Mouse (Mus musculus) forebrain, embryonic 14.5 days (tissue): Measurements from ENCODE around the gene Nipsnap3a. TPM values are rescaled to one million over a fixed set of nuclear protein-coding genes. Genes with fewer than 3 reads are reported as not detected.
A peak's percentile ranks its signal among the peaks of the same experiment; 100 is the strongest.

Experiments used
- ATAC-seq: fragments of 200-750 bp; cut with Nextera tagmentation; 2 replicates; pipeline ENCODE4 v1.8.0; 2017; ENCODE audit warnings: mild to moderate bottlenecking, moderate library complexity
- DNase-seq: peaks from one replicate; pipeline ENCODE4 v3.0.0-alpha.2; 2015; ENCODE audit warnings: low spot score
- H3K27ac ChIP-seq: fragments of 300-500 bp; sonication (generic); 2 replicates; pipeline ENCODE4 v1.5.1; 2014; ENCODE audit warnings: low read depth, mild to moderate bottlenecking, control low read depth, low read length, moderate library complexity
- H3K27me3 ChIP-seq: fragments of 300-500 bp; sonication (generic); replicated peaks from 2 replicates; pipeline ENCODE4 v1.6.1; 2014; ENCODE audit warnings: low read length, control low read depth, mixed read lengths; ENCODE audit not compliant: control insufficient read depth, insufficient read depth
- H3K36me3 ChIP-seq: fragments of 300-500 bp; sonication (generic); 2 replicates; pipeline ENCODE4 v1.6.1; 2014; ENCODE audit warnings: low read length, control low read depth; ENCODE audit not compliant: control insufficient read depth, insufficient read depth
- H3K4me1 ChIP-seq: fragments of 300-500 bp; sonication (generic); 2 replicates; pipeline ENCODE4 v1.6.1; 2014; ENCODE audit warnings: antibody characterized with exemption, low read length, control low read depth; ENCODE audit not compliant: control insufficient read depth, insufficient read depth
- H3K4me2 ChIP-seq: fragments of 300-500 bp; sonication (generic); 2 replicates; pipeline ENCODE4 v1.6.1; 2014; ENCODE audit warnings: mild to moderate bottlenecking, control low read depth, low read length
- H3K4me3 ChIP-seq: fragments of 300-500 bp; sonication (generic); 2 replicates; pipeline ENCODE4 v1.5.1; 2014; ENCODE audit warnings: low read depth, low read length, control low read depth
- H3K9ac ChIP-seq: fragments of 300-500 bp; sonication (generic); 2 replicates; pipeline ENCODE4 v1.6.1; 2014; ENCODE audit warnings: mild to moderate bottlenecking, low read length, control low read depth, moderate library complexity
- H3K9me3 ChIP-seq: fragments of 300-500 bp; sonication (generic); replicated peaks from 2 replicates; pipeline ENCODE4 v1.6.1; 2016; ENCODE audit warnings: low read length, control low read depth, mixed read lengths; ENCODE audit not compliant: control insufficient read depth
- WGBS: fragments of 180-500 bp; shearing (Covaris S2); extraction: QIAGEN DNeasy Blood & Tissue Kit; methylation state at CpG from one replicate; pipeline ENCODE4 v1.1.7; 2014; 5-methylcytosine and 5-hydroxymethylcytosine counted together
- polyA plus RNA-seq: library from polyadenylated mRNA; unstranded; fragments of >200 nt; fragmentation: Nextera tagmentation; extraction: Ambion mirVana; gene quantifications from 2 replicates; pipeline ENCODE4 v1.2.1, GENCODE M21; 2014

Nipsnap3a gene
- not detected in 2 replicates for polyA plus RNA-seq

DNA sequence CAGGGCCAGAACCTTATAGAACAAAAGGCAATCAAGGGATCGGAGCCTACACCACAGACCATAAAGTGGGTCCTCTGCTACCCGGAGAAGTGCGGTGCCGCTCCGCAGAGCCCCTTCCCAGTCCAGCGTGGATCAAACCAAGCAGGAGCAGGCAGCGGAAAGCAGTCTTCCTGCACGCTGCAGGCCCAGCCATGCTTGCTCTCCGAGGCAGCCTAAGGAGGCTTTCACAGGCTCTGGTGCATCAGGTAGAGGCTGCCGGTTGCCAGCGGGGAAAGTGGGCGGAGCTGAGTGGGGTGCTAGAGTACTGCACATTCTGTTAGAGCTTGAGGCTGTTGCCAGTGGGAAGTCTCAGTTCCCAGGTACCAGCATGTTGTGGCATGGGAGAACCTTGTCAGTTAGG, at the start of gene Nipsnap3a:
Gene Nipsnap3a (plus strand): TSS at position 25 of the 400 bp plus-strand sequence.
- WGBS, result 23% methylated on average over 12 of the region's 12 CpGs
- H3K9me3 ChIP-seq, result no peaks in the 10 kb centered on the region
- no peak within 1 kb of the TSS for H3K4me3 ChIP-seq
- peak within 1 kb of the TSS; percentile 37 for H3K9ac ChIP-seq
- H3K27ac ChIP-seq, result no peak within 1 kb of the TSS
- peak; percentile 23 for DNase-seq
- 0 out of 2 replicates have a peak, but pooled peaks have one; percentile 23 for ATAC-seq
- peak within 1 kb of the TSS; percentile 36 for H3K4me2 ChIP-seq
- no peaks in the 10 kb centered on the region for H3K4me1 ChIP-seq
- H3K36me3 ChIP-seq, result no peaks in the 10 kb centered on the region
- H3K27me3 ChIP-seq, result no peaks in the 10 kb centered on the region

DNA sequence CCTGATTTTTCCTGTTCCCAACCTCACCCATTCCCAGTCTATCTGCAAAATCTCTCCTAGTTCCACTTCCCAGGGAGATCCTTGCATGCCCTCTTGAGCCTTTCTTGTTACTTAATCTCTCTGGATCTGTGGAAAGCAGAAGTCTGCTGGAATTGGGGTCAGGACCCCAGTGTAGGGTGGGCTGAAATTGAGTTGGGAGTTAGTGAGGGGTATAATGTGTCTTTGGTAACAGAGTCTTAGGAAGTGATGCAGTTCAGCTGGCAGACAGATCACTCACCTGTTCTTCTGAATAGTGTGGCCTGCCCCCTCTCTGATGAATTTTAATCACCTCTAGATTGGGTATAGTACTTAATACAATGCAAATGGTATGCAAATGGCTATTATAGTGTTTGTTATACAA, 42.4 kb upstream of the Nipsnap3a start:
- no peak overlapping the region for H3K4me2 ChIP-seq
- H3K4me3 ChIP-seq, result no peak overlapping the region
- no peaks in the 10 kb centered on the region for H3K27me3 ChIP-seq
- no peak overlapping the region for H3K9ac ChIP-seq
- ATAC-seq (no peak), DNase-seq (no peak)
- H3K4me1 ChIP-seq, result no peaks in the 10 kb centered on the region
- H3K36me3 ChIP-seq, result no peaks in the 10 kb centered on the region
- H3K9me3 ChIP-seq, result no peaks in the 10 kb centered on the region
- H3K27ac ChIP-seq, result no peak overlapping the region

DNA sequence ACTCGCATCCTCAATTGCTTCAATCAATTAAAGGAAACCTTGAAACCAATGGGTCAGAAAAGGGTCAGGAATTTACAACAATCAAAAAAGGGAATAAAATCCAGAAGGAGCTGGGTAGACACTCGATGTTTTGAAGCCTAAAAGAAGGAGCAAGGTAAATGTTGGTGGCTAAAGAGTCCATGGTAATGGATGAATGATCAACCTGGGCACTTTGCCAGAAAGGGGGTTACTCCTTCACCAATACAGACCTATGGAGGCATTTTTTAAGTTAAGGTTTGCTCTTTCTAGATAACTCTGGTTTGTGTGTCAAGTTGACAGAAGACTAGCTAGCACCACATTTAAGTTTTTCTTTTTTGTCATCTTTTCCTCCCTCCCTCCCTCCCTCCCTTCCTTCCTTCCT, 40.1 kb upstream of the Nipsnap3a start:
- Histone ChIP-seq H3K27me3 (no peaks in the 10 kb centered on the region), H3K4me3 (no peak overlapping the region), H3K9me3 (no peaks in the 10 kb centered on the region), H3K4me2 (no peak overlapping the region), H3K4me1 (no peaks in the 10 kb centered on the region), H3K36me3 (no peaks in the 10 kb centered on the region), H3K27ac (no peak overlapping the region), H3K9ac (no peak overlapping the region)
- WGBS, result 79% methylated on average over 2 of the region's 2 CpGs
- ATAC-seq (no peak), DNase-seq (no peak)

DNA sequence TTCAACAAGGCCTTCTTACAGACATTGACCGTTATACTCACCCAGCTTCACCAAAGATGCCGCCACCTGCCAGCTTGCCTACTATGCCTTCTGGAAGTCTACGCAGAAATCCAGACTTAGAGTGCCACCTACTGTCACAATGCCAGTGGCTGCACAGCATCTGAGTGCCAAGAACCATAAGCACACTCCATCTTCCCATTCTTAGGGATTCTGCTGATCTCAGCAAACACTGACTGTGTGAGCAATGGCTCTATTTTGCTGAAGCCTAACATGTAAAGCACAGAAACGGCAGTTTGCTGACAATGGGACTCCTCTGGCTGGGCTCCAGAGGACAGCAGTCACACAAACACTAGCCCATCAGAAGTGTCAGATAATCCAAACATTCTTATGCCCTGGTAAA, 30.4 kb upstream of the Nipsnap3a start:
- no peak overlapping the region for H3K27ac ChIP-seq
- ATAC-seq (peak; percentile 74; the same call in 1 of the 2 replicates), DNase-seq (peak; percentile 81)
- H3K36me3 ChIP-seq, result no peaks in the 10 kb centered on the region
- H3K27me3 ChIP-seq, result no peaks in the 10 kb centered on the region
- no peaks in the 10 kb centered on the region for H3K9me3 ChIP-seq
- no peak overlapping the region for H3K9ac ChIP-seq
- H3K4me2 ChIP-seq, result no peak overlapping the region
- H3K4me1 ChIP-seq, result no peaks in the 10 kb centered on the region
- H3K4me3 ChIP-seq, result no peak overlapping the region
- 29% methylated on average over 4 of the region's 4 CpGs for WGBS

DNA sequence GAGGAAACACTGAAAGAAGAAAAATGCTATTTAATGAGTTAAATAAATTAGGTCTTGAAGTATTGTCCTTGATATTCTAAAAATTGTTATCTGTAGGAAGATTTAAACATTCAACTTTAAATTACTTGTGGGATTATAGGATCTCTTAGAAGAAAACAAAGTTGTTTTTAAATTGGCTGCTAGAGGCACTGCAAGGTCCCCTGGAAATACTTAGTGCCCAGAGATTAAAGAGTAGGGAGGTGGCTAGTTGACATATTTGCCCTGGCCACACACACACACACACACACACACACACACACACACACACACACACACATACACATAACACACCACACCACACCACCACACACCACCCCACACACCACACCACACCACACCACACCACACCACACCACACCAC, 24.8 kb upstream of the Nipsnap3a start, which contains the start of gene Olfr270:
Gene Olfr270 (plus strand): TSS at position 301 of the 400 bp plus-strand sequence.
- ATAC-seq, result no peak

DNA sequence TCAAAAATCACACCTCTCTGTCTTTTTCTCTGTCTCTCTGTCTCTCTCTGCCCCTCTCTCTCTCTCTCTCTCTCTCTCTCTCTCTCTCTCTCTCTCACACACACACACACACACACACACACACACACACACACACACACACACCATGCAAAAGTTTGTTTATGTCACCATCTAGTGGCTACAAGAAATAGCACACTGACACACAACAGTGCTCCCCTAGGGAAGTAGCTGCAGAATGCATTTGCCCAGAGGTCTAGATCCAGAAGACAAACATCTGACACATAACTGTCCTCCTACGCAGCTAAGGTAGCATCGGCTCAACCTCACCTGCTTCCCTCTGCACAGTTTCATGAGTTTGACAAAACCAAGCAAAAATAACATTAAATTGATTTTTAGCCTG, 3.9 kb upstream of the Nipsnap3a start:
- no peaks in the 10 kb centered on the region for H3K9me3 ChIP-seq
- H3K9ac ChIP-seq, result no peak overlapping the region
- H3K4me3 ChIP-seq, result no peak overlapping the region
- H3K36me3 ChIP-seq, result no peaks in the 10 kb centered on the region
- no peak overlapping the region for H3K4me2 ChIP-seq
- 76% methylated on average over 2 of the region's 2 CpGs for WGBS
- no peaks in the 10 kb centered on the region for H3K27me3 ChIP-seq
- ATAC-seq, result peak; percentile 44; the same call in 1 of the 2 replicates
- no peak overlapping the region for H3K27ac ChIP-seq
- no peaks in the 10 kb centered on the region for H3K4me1 ChIP-seq
- DNase-seq, result peak; percentile 55

More for the DNA sequence above, 24.8 kb upstream of the Nipsnap3a start, which contains the start of gene Olfr270:
- no peaks in the 10 kb centered on the region for H3K36me3 ChIP-seq
- H3K4me3 ChIP-seq, result no peak within 1 kb of the TSS
- H3K4me2 ChIP-seq, result no peak within 1 kb of the TSS
- no peaks in the 10 kb centered on the region for H3K9me3 ChIP-seq
- H3K9ac ChIP-seq, result no peak within 1 kb of the TSS
- no peak within 1 kb of the TSS for H3K27ac ChIP-seq
- no peak for DNase-seq
- no peaks in the 10 kb centered on the region for H3K4me1 ChIP-seq
- no peaks in the 10 kb centered on the region for H3K27me3 ChIP-seq

DNA sequence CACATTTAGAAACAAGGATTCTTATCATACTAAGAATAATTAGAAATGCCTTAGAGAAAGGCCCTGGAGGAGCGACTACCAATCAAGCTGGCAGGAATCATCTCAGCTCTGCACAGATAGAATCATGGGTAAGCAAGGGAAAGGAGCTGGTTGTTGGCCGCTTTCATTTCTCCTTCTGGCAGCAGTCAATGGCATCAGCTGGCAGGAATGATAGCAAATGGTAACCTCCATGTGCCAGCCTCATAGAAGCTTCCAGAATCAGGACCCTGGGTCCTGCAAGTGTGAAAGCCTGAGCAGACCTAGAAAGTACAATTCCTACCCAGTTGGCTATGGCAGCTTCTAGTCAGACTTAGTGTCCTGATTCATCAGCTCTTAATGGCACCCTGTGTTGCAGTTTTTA, 2.8 kb upstream of the Nipsnap3a start:
- no peak overlapping the region for H3K4me3 ChIP-seq
- H3K4me2 ChIP-seq, result no peak overlapping the region
- no peaks in the 10 kb centered on the region for H3K9me3 ChIP-seq
- ATAC-seq, result no peak
- no peaks in the 10 kb centered on the region for H3K27me3 ChIP-seq
- no peak overlapping the region for H3K9ac ChIP-seq
- H3K4me1 ChIP-seq, result no peaks in the 10 kb centered on the region
- H3K27ac ChIP-seq, result no peak overlapping the region
- DNase-seq, result peak; percentile 4
- whole genome bisulfite sequencing, result 86% methylated on average over 2 of the region's 2 CpGs
- no peaks in the 10 kb centered on the region for H3K36me3 ChIP-seq

DNA sequence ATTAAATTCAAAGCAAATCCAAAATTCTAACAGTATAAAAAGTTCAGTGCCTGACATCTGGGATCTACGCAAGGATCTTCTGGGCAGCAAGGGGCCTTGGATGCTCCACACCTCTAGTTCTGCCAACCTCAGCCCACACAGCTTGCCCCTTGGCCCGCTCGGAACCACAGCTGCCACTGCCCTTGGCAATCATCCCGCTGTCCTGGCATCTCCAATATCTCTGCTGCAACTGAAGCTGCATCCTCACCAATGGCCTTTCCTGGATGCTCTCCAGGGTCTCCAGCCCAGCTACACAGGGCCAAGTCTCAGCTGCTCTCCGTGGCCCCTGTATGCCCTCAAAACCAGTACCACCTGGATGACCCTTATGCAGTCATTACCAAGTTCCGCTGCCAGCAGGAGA, 10.4 kb downstream of the Nipsnap3a start:
- ATAC-seq, result no peak
- Histone ChIP-seq H3K4me2 (no peak overlapping the region), H3K27ac (no peak overlapping the region), H3K4me3 (no peak overlapping the region), H3K9ac (no peak overlapping the region), H3K36me3 (no peaks in the 10 kb centered on the region), H3K9me3 (no peaks in the 10 kb centered on the region), H3K4me1 (no peaks in the 10 kb centered on the region), H3K27me3 (no peaks in the 10 kb centered on the region)
- 94% methylated on average over 6 of the region's 6 CpGs for WGBS
- no peak for DNase-seq

DNA sequence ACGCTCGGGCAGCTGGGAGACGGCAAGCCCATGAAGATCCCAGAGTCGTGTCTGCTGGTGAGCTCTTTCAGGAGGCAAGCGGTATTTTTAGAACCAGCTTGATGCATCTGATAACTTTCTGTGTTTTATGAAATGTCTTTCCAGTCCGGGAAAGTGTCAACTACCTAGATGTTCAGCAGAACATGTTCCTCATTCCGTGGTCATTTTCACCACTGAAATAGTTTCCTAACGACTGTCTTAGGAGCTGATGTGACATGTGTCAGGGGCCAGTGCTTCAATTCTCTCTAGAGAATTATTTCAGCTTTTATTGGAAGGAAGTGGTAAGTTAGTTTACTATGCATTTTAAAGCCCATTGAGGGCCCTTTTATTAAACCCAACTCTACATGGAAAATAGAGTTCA, 11.1 kb downstream of the Nipsnap3a start:
- H3K4me3 ChIP-seq, result no peak overlapping the region
- no peaks in the 10 kb centered on the region for H3K4me1 ChIP-seq
- no peaks in the 10 kb centered on the region for H3K36me3 ChIP-seq
- no peak overlapping the region for H3K4me2 ChIP-seq
- WGBS, result 92% methylated on average over 8 of the region's 8 CpGs
- ATAC-seq, result no peak
- H3K27me3 ChIP-seq, result no peaks in the 10 kb centered on the region
- no peak for DNase-seq
- no peaks in the 10 kb centered on the region for H3K9me3 ChIP-seq
- no peak overlapping the region for H3K27ac ChIP-seq
- H3K9ac ChIP-seq, result no peak overlapping the region
